Mouse (Mus musculus): Measurements from ENCODE around the gene Itga11.

DNA sequence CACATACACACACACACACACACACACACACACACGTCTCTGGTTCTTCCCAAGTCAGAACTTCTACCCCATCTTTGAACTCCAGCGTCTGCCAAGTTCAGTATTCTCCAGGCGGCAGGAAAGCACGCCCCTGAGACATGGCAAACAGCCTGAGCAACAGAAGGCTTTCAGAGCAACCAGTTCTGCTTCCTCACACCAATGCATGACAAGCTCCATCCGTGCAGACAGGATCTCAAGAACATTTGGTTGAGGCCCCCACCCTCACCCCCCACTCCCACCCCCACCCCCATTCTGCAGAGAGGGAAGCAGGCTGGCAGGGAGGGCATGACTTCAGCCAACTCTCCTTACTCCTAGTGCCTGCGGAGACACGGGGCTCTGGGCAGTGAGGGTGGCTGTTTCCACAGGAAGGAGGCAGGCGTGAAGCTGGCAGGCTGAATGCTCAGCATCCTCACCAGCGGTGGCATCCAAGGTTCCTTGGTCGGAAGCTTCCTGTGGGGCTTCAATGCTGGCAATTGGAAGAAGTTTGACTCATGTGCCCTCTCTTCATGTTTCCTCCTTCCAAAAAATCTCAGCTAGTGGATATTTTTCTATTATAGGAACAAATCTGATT, 46.9 kb upstream of the Itga11 start:
- no peak for TF ChIP-seq CTCF (IDR thresholded peaks at IDR 0.05; ENCODE audit: low read depth)
- TF ChIP-seq EP300 (IDR thresholded peaks at IDR 0.05; ENCODE audit: low read depth), result no peak

Data from liver, postnatal 0 days (tissue).